10 mouse cellular contexts compared by ENCODE assay signal in the genomic region with DNA sequence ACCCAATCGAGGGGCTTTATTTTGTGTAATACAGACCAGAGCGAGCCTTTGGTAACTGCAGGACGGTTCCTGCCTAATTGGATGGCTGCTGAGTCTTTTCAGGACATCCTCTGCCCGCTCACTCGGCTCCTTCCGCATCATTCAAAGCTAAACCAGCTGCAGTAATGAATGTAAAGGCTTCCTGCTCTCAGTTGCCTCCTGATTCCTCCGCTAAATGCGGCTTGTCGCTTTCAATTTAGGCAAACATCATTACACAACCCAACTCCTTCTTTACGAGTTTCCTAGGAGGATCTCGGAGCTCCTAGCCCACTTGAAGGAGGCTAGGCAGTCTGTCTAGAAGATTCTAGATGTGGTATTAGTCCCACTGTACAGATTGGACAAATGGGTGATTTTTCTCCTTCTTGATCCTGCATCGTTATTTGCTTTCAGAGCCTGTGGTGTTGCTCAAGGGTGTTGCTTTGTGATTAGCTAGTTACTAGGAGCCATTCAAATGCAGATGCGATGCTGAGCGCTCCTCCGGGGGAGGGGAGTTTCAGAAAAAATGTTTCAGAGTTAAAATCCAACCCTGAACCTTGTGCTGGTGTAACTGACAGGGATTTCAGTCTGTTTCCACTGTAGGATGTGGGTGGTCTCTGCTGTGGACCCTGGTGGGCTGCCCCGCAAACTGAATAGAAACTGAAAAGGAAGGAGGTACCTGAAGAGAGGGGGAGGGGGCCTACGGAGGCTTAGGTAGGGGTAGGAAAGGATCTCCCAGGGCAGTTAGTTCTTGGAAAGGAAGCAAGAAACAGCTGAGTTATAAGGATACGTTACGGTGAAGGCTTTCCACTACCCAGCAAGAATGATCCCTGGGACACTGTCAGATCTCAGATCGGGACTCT. TPM values are rescaled to one million over a fixed set of nuclear protein-coding genes. Genes with fewer than 3 reads are reported as not detected.
DNase-seq lines count a peak whose midpoint lies in the region; ATAC-seq and TF ChIP-seq lines count a peak whose summit lies in the region.
"Had no signal": no experiment of that assay in that cellular context is flagged by ENCODE, and none has a peak within 500 bp of the region (broad histone marks: within the 10 kb centered on the region; RNA-seq: fewer than 3 reads in every experiment).

No protein-coding gene starts in this region.

- no peak overlapping the region for H3K9ac ChIP-seq in stomach, embryonic 16.5 days (ENCODE audit: low read length)
- H3K9ac ChIP-seq in stomach, postnatal 0 days (ENCODE audit: low read length): no peak overlapping the region
- no peak overlapping the region for H3K9ac ChIP-seq in limb, embryonic 13.5 days

- TF ChIP-seq CTCF in stomach, postnatal 0 days (IDR thresholded peaks at IDR 0.05; ENCODE audit: low read depth): no peak

- peaks cover 10% of the 10 kb centered on the region for H3K4me1 ChIP-seq in stomach, embryonic 16.5 days (ENCODE audit: control insufficient read depth, insufficient read depth, low read length)
- H3K4me1 ChIP-seq in stomach, postnatal 0 days (replicated peaks; ENCODE audit: control insufficient read depth, insufficient read depth): peaks cover 3% of the 10 kb centered on the region; the same call in 1 of the 2 replicates
- peaks cover 38% of the 10 kb centered on the region for H3K4me1 ChIP-seq in limb, embryonic 13.5 days

- WGBS in stomach, embryonic 16.5 days: 15% methylated on average over 20 of the region's 20 CpGs
- 13% methylated on average over 20 of the region's 20 CpGs for WGBS in stomach, postnatal 0 days
- WGBS in limb, embryonic 13.5 days: 6% methylated on average over 20 of the region's 20 CpGs

- H3K27me3 ChIP-seq in stomach, embryonic 16.5 days (ENCODE audit: control insufficient read depth, insufficient read depth, low read length): peaks cover 23% of the 10 kb centered on the region
- 0 out of 2 replicates have a peak, but pooled peaks cover 3% of the 10 kb centered on the region for H3K27me3 ChIP-seq in stomach, postnatal 0 days (ENCODE audit: control insufficient read depth, insufficient read depth, low read length)
- H3K27me3 ChIP-seq in limb, embryonic 13.5 days: peaks cover 40% of the 10 kb centered on the region

- no peak for DNase-seq in frontal cortex, postnatal 25 days (ENCODE audit: low spot score in 2 of 2)
- DNase-seq in stomach, postnatal 0 days (ENCODE audit: low spot score): no peak
- DNase-seq in adrenal gland, postnatal 36 days: no peak
- no peak for DNase-seq in thymus, adult 18-20 months
- DNase-seq in left cerebral cortex, postnatal 36 days (ENCODE audit: low spot score in 2 of 2): no peak
- DNase-seq: adrenal gland, postnatal 25 days; spleen, adult 18-20 months had no signal

- TF ChIP-seq EP300 in stomach, postnatal 0 days (optimal IDR thresholded peaks at IDR 0.05): no peak

- ATAC-seq in frontal cortex, adult (ENCODE audit: low TSS enrichment): peak; percentile 70
- ATAC-seq in stomach, embryonic 16.5 days (ENCODE audit: insufficient read depth, low FRiP score): no peak
- no peak for ATAC-seq in stomach, postnatal 0 days (ENCODE audit: low FRiP score, low TSS enrichment)
- no peak for ATAC-seq in limb, embryonic 13.5 days (ENCODE audit: low FRiP score, low read depth)

- H3K4me3 ChIP-seq in stomach, embryonic 16.5 days (replicated peaks; ENCODE audit: low read length): peak overlapping the region; percentile 16; the same call in 1 of the 2 replicates
- H3K4me3 ChIP-seq in stomach, postnatal 0 days (ENCODE audit: low read depth, low read length): no peak overlapping the region
- peak overlapping the region; percentile 10; the same call in 1 of the 2 replicates for H3K4me3 ChIP-seq in limb, embryonic 13.5 days

- H3K36me3 ChIP-seq in stomach, embryonic 16.5 days (ENCODE audit: control insufficient read depth, insufficient read depth, low read length): no peaks in the 10 kb centered on the region
- no peaks in the 10 kb centered on the region for H3K36me3 ChIP-seq in stomach, postnatal 0 days (ENCODE audit: control insufficient read depth, insufficient read depth, low read length)
- H3K36me3 ChIP-seq in limb, embryonic 13.5 days: no peaks in the 10 kb centered on the region

- H3K27ac ChIP-seq in stomach, embryonic 16.5 days (ENCODE audit: low read length): no peak overlapping the region
- H3K27ac ChIP-seq in stomach, postnatal 0 days (replicated peaks): no peak overlapping the region
- H3K27ac ChIP-seq in limb, embryonic 13.5 days: no peak overlapping the region

- H3K4me2 ChIP-seq in stomach, embryonic 16.5 days (ENCODE audit: low read depth, low read length): 0 out of 2 replicates have a peak overlapping the region, but pooled peaks have one; percentile 12
- H3K4me2 ChIP-seq in stomach, postnatal 0 days (replicated peaks; ENCODE audit: low read depth): no peak overlapping the region
- peak overlapping the region; percentile 45 for H3K4me2 ChIP-seq in limb, embryonic 13.5 days (replicated peaks)

- intact Hi-C loops in left cerebral cortex, postnatal 36 days (cut with DNase I): no loop called here

- H3K9me3 ChIP-seq in stomach, embryonic 16.5 days (replicated peaks; ENCODE audit: control insufficient read depth, low read length): no peaks in the 10 kb centered on the region
- no peaks in the 10 kb centered on the region for H3K9me3 ChIP-seq in stomach, postnatal 0 days (ENCODE audit: control insufficient read depth, low read length)
- H3K9me3 ChIP-seq in limb, embryonic 13.5 days: no peaks in the 10 kb centered on the region

RNA-seq across cellular contexts. Expression of gene Cryz, which starts 48.7 kb away (rescaled TPM):
- polyA plus RNA-seq in stomach, embryonic 16.5 days (2015; fragmentation: Nextera tagmentation; extraction: Ambion mirVana): 15.1 and 15.4 TPM in 2 replicates
- 7.9 and 8.2 TPM in 2 replicates for polyA plus RNA-seq in stomach, postnatal 0 days (2015; fragmentation: Nextera tagmentation; extraction: Ambion mirVana)
- 22.1 and 22.7 TPM in 2 replicates for polyA plus RNA-seq in limb, embryonic 13.5 days (2015; fragmentation: Nextera tagmentation; extraction: Ambion mirVana)
- 10 to 100 TPM; 18.3 to 20.4 TPM for total RNA-seq in adrenal gland, postnatal 36 days (2021)
- 10 to 100 TPM; 19.8 to 22.2 TPM for total RNA-seq in left cerebral cortex, postnatal 36 days (2021)

RNA-seq across cellular contexts. Expression of gene Tyw3, which starts 49.1 kb away (rescaled TPM):
- polyA plus RNA-seq in stomach, embryonic 16.5 days (2015; fragmentation: Nextera tagmentation; extraction: Ambion mirVana): 9.4 and 11.4 TPM in 2 replicates
- 3.9 and 5.5 TPM in 2 replicates for polyA plus RNA-seq in stomach, postnatal 0 days (2015; fragmentation: Nextera tagmentation; extraction: Ambion mirVana)
- 15.9 and 21.8 TPM in 2 replicates for polyA plus RNA-seq in limb, embryonic 13.5 days (2015; fragmentation: Nextera tagmentation; extraction: Ambion mirVana)
- total RNA-seq in adrenal gland, postnatal 36 days (2021): 1 to 10 TPM; 3.1 to 4.5 TPM
- 10 to 100 TPM; 12.3 to 14.7 TPM for total RNA-seq in left cerebral cortex, postnatal 36 days (2021)
